Mouse (Mus musculus) neural tube, embryonic 13.5 days (tissue): ENCODE data around the gene Tmem167b. TPM values are rescaled to one million over a fixed set of nuclear protein-coding genes. Genes with fewer than 3 reads are reported as not detected.
A peak's percentile ranks its signal among the peaks of the same experiment; 100 is the strongest.

ENCODE experiments used
- ATAC-seq: fragments of 200-750 bp; cut with Nextera tagmentation; 2 replicates; pipeline ENCODE4 v1.8.0; 2017; ENCODE audit warnings: low read depth, mild to moderate bottlenecking, moderate TSS enrichment, moderate library complexity
- H3K27ac ChIP-seq: fragments of 300-500 bp; sonication (generic); replicated peaks from 2 replicates; pipeline ENCODE4 v1.5.1; 2015; ENCODE audit warnings: moderate library complexity, mild to moderate bottlenecking, inconsistent platforms
- H3K27me3 ChIP-seq: fragments of 300-500 bp; sonication (generic); 2 replicates; pipeline ENCODE4 v1.6.1; 2015; ENCODE audit warnings: mild to moderate bottlenecking, inconsistent platforms
- H3K36me3 ChIP-seq: fragments of 300-500 bp; sonication (generic); 2 replicates; pipeline ENCODE4 v1.6.1; 2015; ENCODE audit warnings: mild to moderate bottlenecking, inconsistent platforms
- H3K4me1 ChIP-seq: fragments of 300-500 bp; sonication (generic); replicated peaks from 2 replicates; pipeline ENCODE4 v1.6.1; 2015; ENCODE audit warnings: inconsistent platforms
- H3K4me2 ChIP-seq: fragments of 300-500 bp; sonication (generic); 2 replicates; pipeline ENCODE4 v1.6.1; 2015; ENCODE audit warnings: inconsistent platforms, mild to moderate bottlenecking, moderate library complexity
- H3K4me3 ChIP-seq: fragments of 300-500 bp; sonication (generic); 2 replicates; pipeline ENCODE4 v1.5.1; 2015; ENCODE audit warnings: mild to moderate bottlenecking, inconsistent platforms
- H3K9ac ChIP-seq: fragments of 300-500 bp; sonication (generic); 2 replicates; pipeline ENCODE4 v1.6.1; 2015; ENCODE audit warnings: moderate library complexity, mild to moderate bottlenecking, inconsistent platforms
- H3K9me3 ChIP-seq: fragments of 300-500 bp; sonication (generic); 2 replicates; pipeline ENCODE4 v1.6.1; 2016; ENCODE audit warnings: inconsistent platforms
- WGBS: fragments of 180-500 bp; shearing (Covaris S2); methylation state at CpG from one replicate; pipeline ENCODE4 v1.1.7; 2015; 5-methylcytosine and 5-hydroxymethylcytosine counted together
- polyA plus RNA-seq: library from polyadenylated mRNA; unstranded; fragments of >200 nt; fragmentation: Nextera tagmentation; extraction: Ambion mirVana; gene quantifications from 2 replicates; pipeline ENCODE4 v1.2.1, GENCODE M21; 2015

Gene Tmem167b
- 57.2 and 58.4 TPM in 2 replicates for polyA plus RNA-seq

GRCm38 (mm10) chr3:108562133-108562730 is at the start of gene Tmem167b:
Gene Tmem167b, minus strand, starts transcription at chr3:108562466.
- Histone ChIP-seq H3K4me1 (peaks cover 20% of the 10 kb centered on the region), H3K9ac (peak within 1 kb of the TSS; percentile 87), H3K4me3 (peak within 1 kb of the TSS; percentile 86), H3K27ac (peak within 1 kb of the TSS; percentile 96), H3K36me3 (peaks cover 30% of the 10 kb centered on the region), H3K9me3 (no peaks in the 10 kb centered on the region), H3K27me3 (no peaks in the 10 kb centered on the region), H3K4me2 (peak within 1 kb of the TSS; percentile 80)
- ATAC-seq = peak; percentile 97
- under 1% methylated on average over 44 of the region's 45 CpGs for WGBS

GRCm38 (mm10) chr3:108608906-108609305 is 46.6 kb upstream of the Tmem167b start:
- Histone ChIP-seq H3K4me1 (no peaks in the 10 kb centered on the region), H3K27me3 (no peaks in the 10 kb centered on the region), H3K9me3 (no peaks in the 10 kb centered on the region), H3K4me3 (no peak overlapping the region), H3K9ac (no peak overlapping the region), H3K27ac (no peak overlapping the region), H3K4me2 (no peak overlapping the region), H3K36me3 (peaks cover 27% of the 10 kb centered on the region)
- ATAC-seq = no peak
- WGBS = 61% methylated on average over 3 of the region's 3 CpGs

DNA sequence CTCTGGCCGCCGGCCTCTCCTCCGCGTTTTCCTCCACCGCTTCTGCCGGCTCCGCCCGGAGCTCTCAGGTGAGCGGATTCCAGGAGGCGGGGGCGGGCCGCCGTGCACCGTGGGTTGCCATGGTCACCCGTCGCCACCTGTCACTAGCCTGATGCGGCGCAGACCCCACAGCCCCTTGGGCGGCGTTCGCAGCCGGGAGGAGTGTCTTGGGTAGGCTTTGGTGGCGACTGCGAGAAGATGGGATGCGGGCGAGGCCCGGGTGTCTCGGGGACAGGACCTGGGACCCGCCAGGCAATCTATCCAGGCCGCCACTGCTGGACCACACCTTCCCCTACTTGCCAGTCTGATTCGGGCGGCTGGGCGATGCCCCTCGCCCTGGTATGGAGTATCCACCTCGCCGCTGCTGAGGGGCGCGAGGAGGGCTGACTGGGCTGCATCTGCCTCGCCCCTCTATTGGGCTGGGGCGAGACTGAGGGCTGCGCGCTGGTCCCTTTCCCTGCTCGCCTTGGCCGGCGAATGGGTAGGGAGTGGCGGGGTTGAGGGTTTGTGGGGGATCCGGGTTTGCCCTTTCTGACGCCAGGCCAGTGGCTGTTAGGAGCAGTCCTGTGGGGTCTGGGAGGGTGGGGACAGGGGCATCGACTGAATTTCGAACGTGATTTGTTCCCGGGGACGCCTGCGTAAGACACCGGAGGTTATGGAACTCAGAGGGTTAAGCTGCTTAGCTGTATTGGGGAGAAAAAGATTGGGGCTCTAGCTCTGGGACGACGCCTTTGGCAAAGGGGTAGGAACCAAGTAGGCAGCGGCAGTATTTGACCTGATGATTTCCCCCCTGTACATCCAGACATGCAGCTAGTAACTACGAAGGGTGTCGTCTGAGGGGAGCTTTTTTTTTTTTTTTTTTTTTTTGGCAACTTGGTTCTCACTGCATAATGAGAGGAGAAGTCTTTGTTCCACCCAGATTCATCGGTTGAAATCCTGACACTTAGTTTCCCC is 29.6 kb upstream of the Tmem167b start:
- WGBS = under 1% methylated on average over 56 of the region's 61 CpGs

DNA sequence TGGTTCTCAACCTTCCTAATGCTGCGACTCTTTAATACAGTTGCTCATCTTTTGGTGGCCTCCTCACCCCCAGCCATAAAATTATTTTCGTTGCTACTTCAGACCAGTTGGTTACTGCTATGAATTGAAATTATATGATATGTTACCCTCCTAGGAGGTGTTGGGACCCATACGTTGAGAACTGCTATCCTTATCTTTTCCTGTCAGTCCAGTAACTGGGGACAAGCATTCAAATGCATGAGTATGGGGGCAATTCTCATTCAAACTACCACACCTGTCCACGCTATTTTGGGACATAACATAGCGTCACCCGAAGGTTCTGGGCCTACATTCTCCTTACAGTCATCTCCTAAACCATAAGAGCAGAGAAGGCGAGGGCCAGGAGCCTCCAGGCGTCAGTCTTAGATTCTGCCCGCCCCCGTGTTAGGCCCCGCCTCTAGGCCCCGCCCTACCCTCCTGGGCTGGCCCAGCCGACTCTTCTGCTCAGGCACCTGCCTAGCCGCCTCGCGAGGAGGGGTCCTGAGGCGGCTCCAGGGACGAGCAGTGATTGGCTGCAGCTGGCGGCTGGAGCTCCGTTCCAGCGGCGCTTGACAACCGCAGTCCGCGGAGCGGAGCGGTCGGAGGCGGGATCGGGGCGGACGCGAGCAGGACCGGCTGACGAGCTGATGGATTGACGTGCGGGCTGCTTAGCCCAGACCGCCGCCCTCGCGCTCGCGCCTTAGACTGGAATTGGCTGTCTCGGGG is 28.7 kb upstream of the Tmem167b start, which contains the start of gene Wdr47:
Gene Wdr47 (plus strand): TSS at position 494 of the 744 bp plus-strand sequence.
- peak within 1 kb of the TSS; percentile 98 for H3K4me3 ChIP-seq
- no peaks in the 10 kb centered on the region for H3K36me3 ChIP-seq
- peak within 1 kb of the TSS; percentile 77 for H3K4me2 ChIP-seq
- peak within 1 kb of the TSS; percentile 95 for H3K9ac ChIP-seq
- H3K4me1 ChIP-seq = peaks cover 19% of the 10 kb centered on the region
- H3K27ac ChIP-seq = peak within 1 kb of the TSS; percentile 96
- no peaks in the 10 kb centered on the region for H3K9me3 ChIP-seq
- ATAC-seq = peak; percentile 99
- H3K27me3 ChIP-seq = no peaks in the 10 kb centered on the region
- 6% methylated on average over 44 of the region's 44 CpGs for WGBS

More for the DNA sequence above, 29.6 kb upstream of the Tmem167b start:
- peak overlapping the region; percentile 77 for H3K4me2 ChIP-seq
- peaks cover 19% of the 10 kb centered on the region for H3K4me1 ChIP-seq
- H3K27me3 ChIP-seq = no peaks in the 10 kb centered on the region
- H3K27ac ChIP-seq = peak overlapping the region; percentile 96
- no peaks in the 10 kb centered on the region for H3K9me3 ChIP-seq
- peak overlapping the region; percentile 95 for H3K9ac ChIP-seq
- ATAC-seq = peak; percentile 84
- H3K4me3 ChIP-seq = peak overlapping the region; percentile 98
- no peaks in the 10 kb centered on the region for H3K36me3 ChIP-seq

- Histone ChIP-seq H3K4me2 (no peak overlapping the region), H3K27me3 (no peaks in the 10 kb centered on the region), H3K27ac (0 out of 2 replicates have a peak overlapping the region, but pooled peaks have one; percentile 13), H3K9ac (no peak overlapping the region), H3K36me3 (no peaks in the 10 kb centered on the region), H3K4me1 (peaks cover 16% of the 10 kb centered on the region), H3K4me3 (no peak overlapping the region), H3K9me3 (no peaks in the 10 kb centered on the region)
- WGBS = 38% methylated on average over 2 of the region's 2 CpGs
- no peak for ATAC-seq
These were observed 26.2 kb upstream of the Tmem167b start for GRCm38 (mm10) chr3:108588446-108588845.

DNA sequence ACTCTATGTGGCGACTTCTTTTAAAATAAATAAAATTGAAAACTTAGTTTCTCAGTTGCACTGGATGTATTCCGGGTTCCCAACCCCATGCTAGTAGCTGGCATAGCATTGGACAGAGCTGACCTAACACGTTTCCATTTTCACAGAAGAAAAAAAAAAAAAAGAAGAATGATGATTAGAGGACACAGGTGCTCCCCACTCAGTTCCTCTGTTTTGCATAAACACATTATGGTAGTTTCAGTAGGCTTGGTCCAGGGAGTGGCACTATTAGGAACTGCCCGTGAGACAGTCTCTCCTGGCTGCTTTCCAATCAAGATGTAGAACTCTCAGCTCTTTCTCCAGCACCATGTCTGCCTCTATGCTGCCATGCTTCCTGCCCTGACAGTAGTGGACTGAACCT is 22.3 kb upstream of the Tmem167b start:
- WGBS = 74% methylated on average over 4 of the region's 4 CpGs

GRCm38 (mm10) chr3:108574018-108574417 is 11.8 kb upstream of the Tmem167b start:
- Histone ChIP-seq H3K4me2 (peak overlapping the region; percentile 81; the same call in 1 of the 2 replicates), H3K27me3 (no peaks in the 10 kb centered on the region), H3K9ac (no peak overlapping the region), H3K9me3 (no peaks in the 10 kb centered on the region), H3K4me1 (peaks cover 28% of the 10 kb centered on the region), H3K36me3 (peaks cover 10% of the 10 kb centered on the region), H3K27ac (no peak overlapping the region), H3K4me3 (no peak overlapping the region)
- ATAC-seq = no peak
- WGBS = 91% methylated on average over 5 of the region's 5 CpGs

More for the DNA sequence above, 22.3 kb upstream of the Tmem167b start:
- no peaks in the 10 kb centered on the region for H3K4me1 ChIP-seq
- no peak overlapping the region for H3K27ac ChIP-seq
- H3K9me3 ChIP-seq = no peaks in the 10 kb centered on the region
- ATAC-seq = no peak
- H3K4me2 ChIP-seq = no peak overlapping the region
- H3K27me3 ChIP-seq = no peaks in the 10 kb centered on the region
- H3K36me3 ChIP-seq = peaks cover 3% of the 10 kb centered on the region
- no peak overlapping the region for H3K9ac ChIP-seq
- no peak overlapping the region for H3K4me3 ChIP-seq

- Histone ChIP-seq H3K36me3 (no peaks in the 10 kb centered on the region), H3K4me2 (peak overlapping the region; percentile 81), H3K4me1 (peaks cover 31% of the 10 kb centered on the region), H3K27me3 (no peaks in the 10 kb centered on the region), H3K9me3 (no peaks in the 10 kb centered on the region), H3K9ac (peak overlapping the region; percentile 87), H3K27ac (peak overlapping the region; percentile 88; the same call in 1 of the 2 replicates), H3K4me3 (peak overlapping the region; percentile 68)
- 36% methylated on average over 18 of the region's 18 CpGs for WGBS
- ATAC-seq = no peak
These were observed 10.2 kb upstream of the Tmem167b start for GRCm38 (mm10) chr3:108572309-108573010.

GRCm38 (mm10) chr3:108571443-108572294 is 9.4 kb upstream of the Tmem167b start, which contains the start of gene Taf13:
Gene Taf13, plus strand, starts transcription at chr3:108571698.
- Histone ChIP-seq H3K4me1 (peaks cover 31% of the 10 kb centered on the region), H3K27ac (peak within 1 kb of the TSS; percentile 88), H3K36me3 (no peaks in the 10 kb centered on the region), H3K4me2 (peak within 1 kb of the TSS; percentile 81), H3K9ac (peak within 1 kb of the TSS; percentile 87), H3K27me3 (no peaks in the 10 kb centered on the region), H3K9me3 (no peaks in the 10 kb centered on the region), H3K4me3 (peak within 1 kb of the TSS; percentile 68)
- under 1% methylated on average over 42 of the region's 42 CpGs for WGBS
- ATAC-seq = peak; percentile 97

GRCm38 (mm10) chr3:108570813-108571212 is 8.5 kb upstream of the Tmem167b start:
- H3K4me2 ChIP-seq = peak overlapping the region; percentile 48
- no peaks in the 10 kb centered on the region for H3K9me3 ChIP-seq
- H3K4me3 ChIP-seq = peak overlapping the region; percentile 68
- no peak overlapping the region for H3K9ac ChIP-seq
- ATAC-seq = no peak
- peaks cover 31% of the 10 kb centered on the region for H3K4me1 ChIP-seq
- no peaks in the 10 kb centered on the region for H3K36me3 ChIP-seq
- H3K27me3 ChIP-seq = no peaks in the 10 kb centered on the region
- WGBS = 90% methylated on average over 14 of the region's 14 CpGs
- H3K27ac ChIP-seq = 0 out of 2 replicates have a peak overlapping the region, but pooled peaks have one; percentile 49
